Mouse (Mus musculus): ENCODE data around the gene Hepacam.

The Hepacam gene

DNA sequence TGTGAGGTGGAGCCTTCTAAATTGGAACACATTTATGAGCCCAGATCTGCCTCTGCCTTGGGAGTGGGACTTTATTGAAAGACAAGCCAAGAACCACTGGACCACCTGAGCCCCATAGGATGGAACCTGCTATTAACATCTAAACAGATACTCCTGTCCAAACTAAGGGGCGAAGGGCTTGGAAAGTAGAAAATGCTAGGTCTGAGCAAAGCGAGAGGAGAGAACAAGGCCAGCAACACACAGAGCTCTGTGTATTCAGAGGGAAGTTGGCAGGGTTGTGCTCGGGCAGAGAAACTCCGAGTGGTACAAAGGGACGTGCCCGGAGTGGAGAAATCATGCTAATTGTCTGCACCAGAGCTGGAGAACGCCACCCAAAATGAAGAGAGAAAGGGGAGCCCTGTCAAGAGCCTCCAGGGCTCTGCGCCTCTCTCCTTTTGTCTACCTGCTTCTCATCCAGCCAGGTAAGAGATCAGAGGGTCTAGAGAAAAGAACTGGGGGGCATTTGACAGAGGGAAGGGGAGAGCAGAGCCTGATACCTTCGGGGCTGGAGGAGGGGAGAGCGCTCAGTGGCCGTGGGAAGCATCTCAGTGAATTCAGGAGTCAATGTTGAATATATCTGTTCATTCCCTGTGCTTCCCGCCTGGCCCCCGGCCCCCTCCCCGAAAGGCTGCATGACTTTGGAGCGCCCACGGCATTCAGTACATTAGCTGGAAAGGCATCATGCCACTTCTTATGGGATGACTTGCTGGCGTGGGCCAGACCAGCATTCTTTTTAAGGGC is at the start of gene Hepacam:
Gene Hepacam, plus strand, starts transcription at position 51 of the 780 bp plus-strand sequence.
- DNase-seq (ENCODE audit: low read depth, low spot score) = no peak

DNA sequence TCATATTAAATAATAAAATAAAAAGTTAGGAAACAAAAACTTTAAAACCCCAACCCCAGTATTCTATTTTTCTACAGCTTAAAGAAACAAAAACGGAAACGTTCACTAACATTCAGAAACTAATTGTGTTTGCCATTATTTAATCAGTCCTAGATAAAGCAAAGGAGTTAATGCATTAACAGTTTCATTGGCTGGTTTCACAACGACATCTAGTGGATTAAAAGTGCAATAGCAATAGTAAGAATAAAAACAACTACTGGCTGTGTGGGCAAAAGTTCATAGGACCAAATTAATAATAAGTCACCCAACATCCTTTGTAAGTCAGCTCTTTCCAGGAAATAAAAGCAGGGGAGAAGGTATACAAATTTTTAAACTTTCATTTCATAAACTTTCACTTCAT is 37.7 kb upstream of the Hepacam start:
- DNase-seq (ENCODE audit: low read depth, low spot score) = no peak

DNA sequence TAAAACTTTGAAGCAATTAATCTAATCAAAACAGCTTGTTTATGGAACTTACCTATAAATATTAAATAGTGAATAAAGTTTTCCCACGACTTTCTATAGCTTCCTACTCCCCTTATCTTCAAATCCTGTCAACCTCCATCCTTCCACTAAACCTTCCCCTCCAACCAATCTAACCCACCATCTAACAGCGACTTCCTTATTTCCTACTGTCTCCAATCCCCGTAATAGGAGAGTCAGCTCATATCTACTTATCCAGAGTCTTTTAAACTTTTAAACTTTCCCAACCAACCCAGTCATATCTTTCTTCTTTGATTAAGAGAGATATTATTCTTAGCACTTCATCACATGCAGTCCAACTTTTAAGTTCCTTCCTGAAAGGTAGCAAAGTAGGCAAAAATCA is 21.7 kb upstream of the Hepacam start:
- DNase-seq (ENCODE audit: low read depth, low spot score) = no peak

DNA sequence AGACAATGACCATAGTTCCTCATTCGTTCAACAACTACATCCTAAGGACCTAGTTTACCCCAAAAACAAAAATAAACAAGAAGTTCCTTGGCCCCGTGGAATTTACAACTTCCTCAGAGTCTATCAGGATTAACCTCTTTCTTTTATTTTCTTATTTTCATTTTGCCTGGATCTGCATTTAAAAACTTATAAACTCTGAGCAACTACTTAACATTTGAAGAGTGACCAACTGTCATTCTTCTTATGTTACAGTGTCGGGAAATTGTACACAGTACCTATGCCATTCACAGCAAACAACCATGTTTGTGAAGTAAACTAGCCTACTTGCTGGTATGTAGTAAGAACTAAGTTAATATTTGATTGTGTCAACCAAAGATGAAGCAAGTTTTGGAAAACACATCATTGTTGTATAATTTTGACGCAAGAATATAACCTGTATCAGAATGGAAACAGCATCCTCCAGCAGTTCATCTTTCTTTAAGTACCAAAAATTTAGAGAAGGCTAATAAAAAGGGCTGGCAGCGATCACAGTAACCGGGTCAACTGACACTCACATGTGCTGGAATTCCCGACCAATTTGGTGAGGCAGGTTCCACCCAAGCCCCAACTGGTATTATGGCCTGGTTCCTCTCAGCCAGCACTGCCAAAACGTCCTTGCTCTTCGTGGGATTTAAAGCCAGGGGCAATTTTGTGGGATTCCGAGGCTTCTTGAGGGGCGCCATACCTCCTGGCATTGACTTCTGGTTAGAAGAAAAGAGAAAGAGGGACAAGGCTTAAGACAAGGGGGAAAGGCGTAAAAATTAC is 19.8 kb upstream of the Hepacam start:
- DNase-seq (ENCODE audit: low read depth, low spot score) = no peak

- peak; percentile 96 for DNase-seq (ENCODE audit: low read depth, low spot score)
Measured at GRCm38 (mm10) chr9:37347988-37348642, 19.0 kb upstream of the Hepacam start, which contains the start of gene Ccdc15. Ccdc15 (minus strand) TSS chr9:37348432.

- no peak for DNase-seq (ENCODE audit: low read depth, low spot score)
Measured at GRCm38 (mm10) chr9:37349050-37349449, 18.1 kb upstream of the Hepacam start.

DNA sequence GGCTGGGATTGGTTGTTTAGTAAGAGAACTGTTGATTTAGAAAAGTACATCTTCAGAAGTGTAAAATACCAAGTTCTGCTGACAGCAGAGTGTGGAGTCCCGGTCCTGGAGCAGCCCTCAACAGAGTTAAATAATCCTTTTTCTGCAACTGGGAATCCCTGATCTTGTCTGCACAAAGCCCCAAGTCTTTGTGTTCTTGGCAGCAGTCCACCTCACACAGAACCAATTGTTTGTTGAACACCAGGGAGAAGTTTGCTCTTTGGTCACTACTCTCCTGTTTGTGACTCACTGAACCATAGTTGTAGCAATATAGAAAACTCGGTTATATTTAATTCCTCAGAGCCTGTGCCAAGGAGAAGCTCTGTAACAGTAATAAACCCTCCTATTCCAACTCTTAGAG is 15.9 kb upstream of the Hepacam start:
- DNase-seq (ENCODE audit: low read depth, low spot score) = no peak

DNA sequence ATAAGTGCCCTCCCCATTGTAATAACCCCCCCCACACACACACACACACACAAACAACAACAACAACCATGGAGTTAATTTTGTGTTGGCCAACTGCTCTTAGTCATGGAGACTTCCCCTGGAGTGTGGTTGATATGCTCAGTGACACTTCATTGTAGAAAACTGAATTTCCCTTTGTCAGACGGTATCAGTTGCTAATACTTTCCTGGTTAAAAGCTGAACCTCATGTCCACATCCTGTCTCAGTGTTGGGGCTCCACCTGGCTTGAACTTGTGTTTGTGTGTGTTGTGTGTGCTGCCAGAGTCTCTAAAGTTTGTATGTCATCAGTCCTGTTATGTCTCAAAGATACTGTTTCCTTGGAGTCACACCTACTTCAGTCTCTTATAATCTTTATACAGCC is 12.7 kb upstream of the Hepacam start:
- DNase-seq (ENCODE audit: low read depth, low spot score) = no peak

GRCm38 (mm10) chr9:37358713-37359330 is 8.3 kb upstream of the Hepacam start:
- no peak for DNase-seq (ENCODE audit: low read depth, low spot score)

- DNase-seq (ENCODE audit: low read depth, low spot score) = no peak
Measured at GRCm38 (mm10) chr9:37359331-37360220, 7.6 kb upstream of the Hepacam start.

- DNase-seq (ENCODE audit: low read depth, low spot score) = no peak
Measured at GRCm38 (mm10) chr9:37362084-37362483, 5.1 kb upstream of the Hepacam start.

- DNase-seq (ENCODE audit: low read depth, low spot score) = no peak
Measured at GRCm38 (mm10) chr9:37362881-37363280, 4.3 kb upstream of the Hepacam start.

DNA sequence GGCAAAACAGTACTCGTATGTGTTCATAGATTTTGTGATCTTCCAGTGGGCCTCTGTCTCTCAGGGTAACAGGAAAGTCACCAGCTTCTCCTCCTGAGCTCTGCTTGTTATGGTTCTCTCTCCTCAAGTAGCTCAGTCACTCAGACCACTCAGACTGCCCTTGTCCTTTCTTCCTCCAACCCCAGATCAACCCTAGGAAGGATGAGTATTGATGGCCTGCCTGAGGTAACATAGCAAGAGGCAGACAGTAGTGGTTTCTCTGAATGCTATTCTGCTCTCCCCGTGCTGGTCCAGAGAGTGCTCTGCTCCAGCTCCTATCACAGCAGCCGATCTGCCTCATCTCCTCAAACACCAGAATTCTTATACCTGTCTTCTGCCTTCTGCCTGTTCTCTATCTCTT is 3.6 kb upstream of the Hepacam start:
- no peak for DNase-seq (ENCODE audit: low read depth, low spot score)

DNA sequence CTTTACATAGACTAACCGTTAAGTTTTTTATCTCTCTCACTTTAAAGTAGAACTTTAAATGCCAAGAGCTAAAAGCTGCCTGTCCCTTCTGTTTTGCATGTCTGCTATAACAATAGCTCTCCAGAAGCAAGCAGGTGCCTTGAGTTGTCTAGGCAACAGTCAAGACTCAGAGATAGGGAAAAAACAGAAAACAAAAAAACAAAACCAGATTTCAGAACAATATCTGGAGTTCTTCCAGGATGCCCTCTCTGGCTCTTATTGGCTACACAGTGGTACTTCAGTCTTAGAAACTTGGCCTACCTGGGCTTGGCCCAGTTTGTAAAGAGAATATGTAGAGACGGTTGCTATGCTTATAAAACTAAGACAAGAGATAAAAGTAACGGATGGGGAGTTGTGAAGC is 2.8 kb upstream of the Hepacam start:
- no peak for DNase-seq (ENCODE audit: low read depth, low spot score)

DNA sequence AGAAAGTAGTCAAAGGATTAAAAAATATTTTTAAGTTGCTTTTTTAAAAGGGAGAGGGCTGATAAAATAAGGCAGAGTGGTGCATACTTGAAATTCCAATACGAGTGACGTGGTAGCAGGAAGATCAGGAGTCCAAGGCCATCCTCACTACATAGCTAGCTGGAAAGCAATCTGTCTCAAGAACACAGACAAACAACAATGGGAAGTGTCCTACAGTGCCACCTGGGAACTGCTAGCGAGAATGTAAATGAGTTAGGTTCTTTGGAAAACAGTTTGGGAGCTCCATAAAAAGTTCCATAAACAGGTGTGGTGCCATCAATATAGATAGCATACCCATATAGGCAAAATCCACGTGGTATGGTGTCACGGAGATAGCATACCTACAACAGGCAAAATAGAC is 1.4 kb upstream of the Hepacam start:
- no peak for DNase-seq (ENCODE audit: low read depth, low spot score)

DNA sequence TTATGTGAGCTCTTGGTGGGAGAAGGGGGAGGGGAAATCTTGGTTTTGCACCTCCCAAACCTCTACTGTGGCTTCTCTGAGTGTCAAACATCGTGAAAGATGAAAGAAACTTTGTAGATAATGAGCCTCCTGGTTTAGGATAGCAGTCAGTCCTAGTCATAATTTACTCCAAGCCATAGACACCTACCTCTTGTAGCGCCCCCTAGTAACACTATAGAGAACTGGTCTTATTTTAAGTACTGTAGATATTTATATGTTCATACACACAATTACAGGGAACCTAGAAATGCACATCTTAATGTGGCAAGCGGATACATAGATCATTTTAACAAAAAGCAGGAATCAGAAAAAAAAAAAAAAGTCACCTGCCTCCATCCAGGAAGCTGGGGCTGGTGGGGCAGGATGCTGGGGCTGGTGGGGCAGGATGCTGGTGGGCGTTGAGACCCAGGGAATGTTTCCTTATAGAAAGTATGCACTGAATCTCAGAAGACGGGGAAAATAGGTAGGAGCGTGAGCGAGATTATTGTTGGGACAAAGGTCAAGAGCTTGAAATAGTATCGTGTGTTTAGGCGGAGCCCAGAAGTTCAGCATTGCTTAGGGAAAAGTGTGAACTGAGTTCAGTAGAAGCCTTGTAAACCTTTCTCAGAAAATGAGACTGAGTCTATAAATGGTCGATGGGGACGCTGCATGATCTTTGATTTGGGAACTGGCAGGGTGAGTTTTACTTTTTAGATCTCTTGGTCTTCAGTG is 1.1 kb downstream of the Hepacam start:
- no peak for DNase-seq (ENCODE audit: low read depth, low spot score)

GRCm38 (mm10) chr9:37368860-37369259 is 1.7 kb downstream of the Hepacam start:
- no peak for DNase-seq (ENCODE audit: low read depth, low spot score)

- DNase-seq (ENCODE audit: low read depth, low spot score) = no peak
Measured at GRCm38 (mm10) chr9:37371232-37371801, 4.2 kb downstream of the Hepacam start.

DNA sequence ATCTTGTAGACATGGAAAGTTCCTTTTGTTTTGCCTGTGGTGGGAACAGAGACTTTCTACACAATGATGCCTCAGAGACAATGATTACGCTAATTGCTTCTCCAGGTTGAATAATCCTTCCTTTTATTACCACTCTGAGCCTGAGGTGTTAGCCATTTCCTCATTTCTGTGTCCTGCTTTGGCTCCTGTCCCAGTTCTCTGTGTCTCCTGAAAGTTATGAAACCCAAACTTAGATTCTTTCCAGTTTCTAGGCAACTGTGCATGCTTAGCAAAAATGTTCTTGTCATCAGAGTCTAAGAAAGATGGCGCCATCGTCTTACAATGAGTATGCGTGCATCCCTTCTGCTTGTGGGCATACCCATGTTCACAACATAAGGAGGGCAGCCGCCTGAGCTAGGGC is 8.6 kb downstream of the Hepacam start:
- DNase-seq (ENCODE audit: low read depth, low spot score) = no peak

DNA sequence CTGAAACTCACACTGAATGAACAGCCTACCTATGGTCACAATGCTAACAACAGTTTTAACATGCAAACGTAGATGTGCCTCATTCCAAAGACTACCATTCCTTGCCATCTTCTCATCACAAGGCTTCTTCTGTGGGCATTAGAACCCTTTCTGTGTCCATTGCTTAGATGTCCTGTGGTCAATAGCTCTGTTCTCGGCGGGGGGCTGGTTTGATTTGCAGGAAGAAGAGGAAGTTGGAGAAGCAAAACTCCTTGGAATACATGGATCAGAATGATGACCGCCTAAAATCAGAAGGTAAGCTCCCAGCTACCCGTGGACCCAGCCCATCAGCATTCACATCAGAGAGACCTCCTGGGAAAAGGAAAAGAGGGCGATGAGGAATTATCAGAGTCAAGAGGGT is 16.0 kb downstream of the Hepacam start:
- DNase-seq (ENCODE audit: low read depth, low spot score) = no peak
